21 mouse cellular contexts compared by ENCODE assay signal in genomic region chr11:110010836-110011546, GRCm38 (mm10).
"Had no signal": no experiment of that assay in that cellular context is flagged by ENCODE, and none has a peak within 500 bp of the region (broad histone marks: within the 10 kb centered on the region; RNA-seq: fewer than 3 reads in every experiment).

No protein-coding gene starts in this region.

- H3K4me1 ChIP-seq: limb, embryonic 10.5 days; limb, embryonic 13.5 days; lung, embryonic 15.5 days; megakaryocyte, embryonic 14.5 days; midbrain, embryonic 10.5 days; midbrain, embryonic 13.5 days; neural tube, embryonic 13.5 days had no signal

- H3K9me3 ChIP-seq: limb, embryonic 10.5 days; limb, embryonic 13.5 days; lung, embryonic 15.5 days; megakaryocyte, embryonic 14.5 days; midbrain, embryonic 10.5 days; midbrain, embryonic 13.5 days; neural tube, embryonic 13.5 days had no signal

- H3K9ac ChIP-seq: limb, embryonic 13.5 days; lung, embryonic 15.5 days; midbrain, embryonic 13.5 days; neural tube, embryonic 13.5 days had no signal

- DNase-seq: kidney, adult 18-20 months; kidney, postnatal 14 days; layer of hippocampus, adult 9-11 months; lung, adult 18-20 months; lung, postnatal 10 days; lung, postnatal 36 days; retina, postnatal 1 day; right cerebral cortex, postnatal 25 days; thymus, postnatal 25 days had no signal

- ATAC-seq: hindbrain, embryonic 16.5 days; intestine, embryonic 16.5 days; midbrain, embryonic 13.5 days; midbrain, embryonic 16.5 days had no signal

- H3K36me3 ChIP-seq: limb, embryonic 10.5 days; limb, embryonic 13.5 days; lung, embryonic 15.5 days; midbrain, embryonic 10.5 days; midbrain, embryonic 13.5 days; neural tube, embryonic 13.5 days had no signal

- H3K27ac ChIP-seq: layer of hippocampus, adult 2 months; limb, embryonic 10.5 days; limb, embryonic 13.5 days; lung, embryonic 15.5 days; midbrain, embryonic 10.5 days; midbrain, embryonic 13.5 days; neural tube, embryonic 13.5 days had no signal

- H3K4me2 ChIP-seq: limb, embryonic 13.5 days; lung, embryonic 15.5 days; midbrain, embryonic 13.5 days; neural tube, embryonic 13.5 days had no signal

- H3K4me3 ChIP-seq: layer of hippocampus, adult 2 months; limb, embryonic 10.5 days; limb, embryonic 13.5 days; lung, embryonic 15.5 days; megakaryocyte, embryonic 14.5 days; midbrain, embryonic 10.5 days; midbrain, embryonic 13.5 days; myocyte; neural tube, embryonic 13.5 days had no signal

- H3K27me3 ChIP-seq: limb, embryonic 13.5 days; lung, embryonic 15.5 days; megakaryocyte, embryonic 14.5 days; midbrain, embryonic 13.5 days; neural tube, embryonic 13.5 days had no signal
